Mouse (Mus musculus) stomach, embryonic 14.5 days (tissue): Measurements from ENCODE around the gene Avpr2. TPM values are rescaled to one million over a fixed set of nuclear protein-coding genes. Genes with fewer than 3 reads are reported as not detected.

ENCODE experiments used
- ATAC-seq: fragments of 200-750 bp; cut with Nextera tagmentation; 2 replicates; pipeline ENCODE4 v1.8.0; 2017; ENCODE audit warnings: low read depth, moderate TSS enrichment; ENCODE audit not compliant: insufficient number of reproducible peaks, insufficient read depth, low FRiP score
- H3K27ac ChIP-seq: fragments of 300-500 bp; sonication (generic); 2 replicates; pipeline ENCODE4 v1.5.1; 2014; ENCODE audit warnings: mild to moderate bottlenecking, low read length, moderate library complexity, mixed read lengths
- H3K27me3 ChIP-seq: fragments of 300-500 bp; sonication (generic); 2 replicates; pipeline ENCODE4 v1.6.1; 2014; ENCODE audit warnings: low read length, control low read depth, mixed read lengths; ENCODE audit not compliant: control insufficient read depth, insufficient read depth
- H3K36me3 ChIP-seq: fragments of 300-500 bp; sonication (generic); 2 replicates; pipeline ENCODE4 v1.6.1; 2014; ENCODE audit warnings: mild to moderate bottlenecking, control low read depth, low read length, moderate library complexity, mixed read lengths; ENCODE audit not compliant: control insufficient read depth, insufficient read depth
- H3K4me1 ChIP-seq: fragments of 300-500 bp; sonication (generic); 2 replicates; pipeline ENCODE4 v1.6.1; 2014; ENCODE audit warnings: low read length, control low read depth, mixed read lengths; ENCODE audit not compliant: control insufficient read depth, insufficient read depth
- H3K4me2 ChIP-seq: fragments of 300-500 bp; sonication (generic); replicated peaks from 2 replicates; pipeline ENCODE4 v1.6.1; 2014; ENCODE audit warnings: low read depth, low read length, control low read depth
- H3K4me3 ChIP-seq: fragments of 300-500 bp; sonication (generic); 2 replicates; pipeline ENCODE4 v1.5.1; 2014; ENCODE audit warnings: low read depth, low read length, control low read depth
- H3K9ac ChIP-seq: fragments of 300-500 bp; sonication (generic); replicated peaks from 2 replicates; pipeline ENCODE4 v1.6.1; 2014; ENCODE audit warnings: low read depth, mild to moderate bottlenecking, control low read depth, low read length, moderate library complexity, mixed read lengths
- H3K9me3 ChIP-seq: fragments of 300-500 bp; sonication (generic); 2 replicates; pipeline ENCODE4 v1.6.1; 2016; ENCODE audit warnings: low read depth, low read length, control low read depth; ENCODE audit not compliant: control insufficient read depth
- WGBS: fragments of 180-500 bp; shearing (Covaris S2); extraction: QIAGEN DNeasy Blood & Tissue Kit; methylation state at CpG from one replicate; pipeline ENCODE4 v1.1.7; 2014; 5-methylcytosine and 5-hydroxymethylcytosine counted together
- polyA plus RNA-seq: library from polyadenylated mRNA; unstranded; fragments of >200 nt; fragmentation: Nextera tagmentation; extraction: Ambion mirVana; gene quantifications from 2 replicates; pipeline ENCODE4 v1.2.1, GENCODE M21; 2014

Gene Avpr2
- polyA plus RNA-seq, 1 experiment from 2014 or later, result not detected

GRCm38 (mm10) chrX:73871956-73872355 lies 19.9 kb upstream of the Avpr2 start:
- no peak overlapping the region for H3K4me3 ChIP-seq
- no peaks in the 10 kb centered on the region for H3K4me1 ChIP-seq
- no peak overlapping the region for H3K9ac ChIP-seq
- no peaks in the 10 kb centered on the region for H3K27me3 ChIP-seq
- no peak overlapping the region for H3K4me2 ChIP-seq
- H3K9me3 ChIP-seq, result no peaks in the 10 kb centered on the region
- ATAC-seq, result no peak
- 40% methylated on average over 1 of the region's 1 CpGs for WGBS
- no peak overlapping the region for H3K27ac ChIP-seq
- no peaks in the 10 kb centered on the region for H3K36me3 ChIP-seq

- H3K9me3 ChIP-seq, result no peaks in the 10 kb centered on the region
- no peak overlapping the region for H3K9ac ChIP-seq
- no peak for ATAC-seq
- no peaks in the 10 kb centered on the region for H3K27me3 ChIP-seq
- no peak overlapping the region for H3K4me2 ChIP-seq
- H3K4me1 ChIP-seq, result no peaks in the 10 kb centered on the region
- 72% methylated on average over 2 of the region's 2 CpGs for WGBS
- H3K36me3 ChIP-seq, result no peaks in the 10 kb centered on the region
- no peak overlapping the region for H3K27ac ChIP-seq
- H3K4me3 ChIP-seq, result no peak overlapping the region
These were observed 16.0 kb upstream of the Avpr2 start for GRCm38 (mm10) chrX:73875881-73876280.

GRCm38 (mm10) chrX:73877014-73877413 lies 14.9 kb upstream of the Avpr2 start:
- Histone ChIP-seq H3K36me3 (no peaks in the 10 kb centered on the region), H3K9me3 (no peaks in the 10 kb centered on the region), H3K27me3 (no peaks in the 10 kb centered on the region), H3K4me2 (no peak overlapping the region), H3K9ac (no peak overlapping the region), H3K4me3 (no peak overlapping the region), H3K4me1 (no peaks in the 10 kb centered on the region), H3K27ac (no peak overlapping the region)
- WGBS, result 67% methylated on average over 1 of the region's 1 CpGs
- ATAC-seq, result no peak

GRCm38 (mm10) chrX:73880194-73881035 lies 11.5 kb upstream of the Avpr2 start:
- peak; percentile 42; the same call in 1 of the 2 replicates for ATAC-seq
- H3K4me3 ChIP-seq, result peak overlapping the region; percentile 31
- no peak overlapping the region for H3K27ac ChIP-seq
- no peaks in the 10 kb centered on the region for H3K9me3 ChIP-seq
- no peaks in the 10 kb centered on the region for H3K36me3 ChIP-seq
- 21% methylated on average over 36 of the region's 48 CpGs for WGBS
- H3K4me1 ChIP-seq, result no peaks in the 10 kb centered on the region
- H3K27me3 ChIP-seq, result no peaks in the 10 kb centered on the region
- no peak overlapping the region for H3K9ac ChIP-seq
- peak overlapping the region; percentile 60 for H3K4me2 ChIP-seq

- Histone ChIP-seq H3K4me3 (peak overlapping the region; percentile 31), H3K9ac (no peak overlapping the region), H3K27me3 (no peaks in the 10 kb centered on the region), H3K9me3 (no peaks in the 10 kb centered on the region), H3K4me1 (no peaks in the 10 kb centered on the region), H3K4me2 (peak overlapping the region; percentile 60), H3K36me3 (no peaks in the 10 kb centered on the region), H3K27ac (no peak overlapping the region)
- ATAC-seq, result no peak
- WGBS, result 16% methylated on average over 16 of the region's 16 CpGs
These were observed 10.9 kb upstream of the Avpr2 start for GRCm38 (mm10) chrX:73881036-73881427.

- H3K4me2 ChIP-seq, result no peak overlapping the region; the same call in 1 of the 2 replicates
- WGBS, result 23% methylated on average over 6 of the region's 6 CpGs
- ATAC-seq, result no peak
These were observed 10.4 kb upstream of the Avpr2 start for GRCm38 (mm10) chrX:73881463-73881862.

GRCm38 (mm10) chrX:73892833-73893232 lies 931 bp downstream of the Avpr2 start:
- 93% methylated on average over 14 of the region's 14 CpGs for WGBS

More at GRCm38 (mm10) chrX:73881463-73881862, 10.4 kb upstream of the Avpr2 start:
- H3K27me3 ChIP-seq, result no peaks in the 10 kb centered on the region
- no peak overlapping the region for H3K4me3 ChIP-seq
- no peaks in the 10 kb centered on the region for H3K4me1 ChIP-seq
- no peak overlapping the region for H3K27ac ChIP-seq
- H3K36me3 ChIP-seq, result no peaks in the 10 kb centered on the region
- no peaks in the 10 kb centered on the region for H3K9me3 ChIP-seq
- H3K9ac ChIP-seq, result no peak overlapping the region

GRCm38 (mm10) chrX:73895719-73896118 lies 3.8 kb downstream of the Avpr2 start, which contains the start of gene L1cam:
Gene L1cam (minus strand): TSS chrX:73896105.
- no peaks in the 10 kb centered on the region for H3K4me1 ChIP-seq
- 24% methylated on average over 2 of the region's 2 CpGs for WGBS
- no peak within 1 kb of the TSS for H3K4me2 ChIP-seq
- H3K4me3 ChIP-seq, result no peak within 1 kb of the TSS
- H3K9me3 ChIP-seq, result no peaks in the 10 kb centered on the region
- no peak within 1 kb of the TSS for H3K9ac ChIP-seq
- H3K36me3 ChIP-seq, result no peaks in the 10 kb centered on the region
- H3K27ac ChIP-seq, result no peak within 1 kb of the TSS
- ATAC-seq, result no peak
- no peaks in the 10 kb centered on the region for H3K27me3 ChIP-seq

More at GRCm38 (mm10) chrX:73892833-73893232, 931 bp downstream of the Avpr2 start:
- Histone ChIP-seq H3K27ac (no peak overlapping the region), H3K9ac (no peak overlapping the region), H3K9me3 (no peaks in the 10 kb centered on the region), H3K4me1 (no peaks in the 10 kb centered on the region), H3K4me3 (no peak overlapping the region), H3K36me3 (no peaks in the 10 kb centered on the region), H3K27me3 (no peaks in the 10 kb centered on the region), H3K4me2 (no peak overlapping the region)
- no peak for ATAC-seq
